12 mouse cellular contexts compared by ENCODE assay signal in the genomic region with DNA sequence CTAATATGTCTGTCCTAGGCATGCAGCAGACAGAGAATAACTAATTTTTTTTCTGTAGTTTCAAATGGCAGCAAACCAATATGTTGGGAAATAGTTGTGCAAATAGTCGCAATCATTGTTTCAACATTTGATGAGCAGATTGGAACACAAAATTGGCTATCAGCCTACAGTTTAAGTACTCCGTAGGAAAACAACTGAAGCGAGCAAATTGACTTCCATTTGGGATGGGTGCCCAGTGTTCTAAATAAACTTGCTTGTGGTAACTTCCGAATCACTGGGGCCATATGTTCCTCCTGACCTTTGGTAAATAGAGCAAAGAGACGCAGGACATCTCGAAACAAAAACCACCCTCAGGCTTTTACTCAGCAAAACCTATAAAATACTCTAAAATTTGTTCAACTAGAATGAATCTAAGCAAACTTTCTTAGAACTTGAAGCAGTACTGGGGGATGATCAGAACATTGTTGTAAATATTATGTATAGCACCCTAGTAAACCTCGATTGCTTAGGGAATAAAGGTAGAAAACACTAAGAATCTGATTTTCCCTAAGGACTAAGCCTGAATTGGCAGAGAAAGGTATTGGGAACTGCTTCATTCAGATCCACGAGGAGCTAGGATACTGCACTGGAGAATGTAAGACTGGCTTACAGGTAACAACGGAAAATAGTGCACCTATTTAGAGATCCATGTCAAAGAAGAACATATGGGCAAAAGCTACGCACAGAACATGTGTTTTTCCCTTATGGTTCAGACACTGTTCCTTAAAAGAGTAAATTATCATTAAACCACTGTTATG.
A peak's percentile ranks its signal among the peaks of the same experiment; 100 is the strongest.
DNase-seq lines count a peak whose midpoint lies in the region; ATAC-seq and TF ChIP-seq lines count a peak whose summit lies in the region.
"Had no signal": no experiment of that assay in that cellular context is flagged by ENCODE, and none has a peak within 500 bp of the region (broad histone marks: within the 10 kb centered on the region; RNA-seq: fewer than 3 reads in every experiment).

No protein-coding gene starts in this region.

- TF ChIP-seq POLR2A in liver, adult 2 months (IDR thresholded peaks at IDR 0.05; ENCODE audit: extremely low read depth, insufficient read depth, low read length): no peak
- no peak for TF ChIP-seq POLR2A in brain, embryonic 14.5 days (IDR thresholded peaks at IDR 0.05; ENCODE audit: borderline replicate concordance, extremely low read depth, insufficient read depth, insufficient read length, poor library complexity, severe bottlenecking)

- no peak overlapping the region for H3K4me2 ChIP-seq in liver, embryonic 12.5 days
- H3K4me2 ChIP-seq: heart, embryonic 12.5 days; hindbrain, embryonic 15.5 days; limb, embryonic 13.5 days had no signal

- no peaks in the 10 kb centered on the region for H3K79me2 ChIP-seq in liver, adult 2 months (ENCODE audit: control insufficient read depth, insufficient read depth, low read length)

- no peak overlapping the region for H3K4me3 ChIP-seq in liver, adult 2 months (ENCODE audit: insufficient read depth, low read depth, low read length)
- H3K4me3 ChIP-seq in liver, embryonic 12.5 days: no peak overlapping the region
- H3K4me3 ChIP-seq: erythroblast, embryonic 14.5 days; heart, embryonic 12.5 days; hindbrain, embryonic 15.5 days; limb, embryonic 13.5 days had no signal

- H3K9ac ChIP-seq in liver, adult 2 months (ENCODE audit: low read depth, low read length): no peak overlapping the region
- H3K9ac ChIP-seq in liver, embryonic 12.5 days: no peak overlapping the region
- H3K9ac ChIP-seq: heart, embryonic 12.5 days; hindbrain, embryonic 15.5 days; limb, embryonic 13.5 days had no signal

- H3K27ac ChIP-seq in liver, adult 2 months (replicated peaks; ENCODE audit: insufficient read depth, low read depth, low read length): no peak overlapping the region
- no peak overlapping the region for H3K27ac ChIP-seq in liver, embryonic 12.5 days
- H3K27ac ChIP-seq: hindbrain, embryonic 15.5 days; limb, embryonic 13.5 days had no signal

- no peak for TF ChIP-seq CTCF in liver, adult 2 months (IDR thresholded peaks at IDR 0.05; ENCODE audit: low read depth, low read length)
- TF ChIP-seq CTCF in brain, embryonic 14.5 days (IDR thresholded peaks at IDR 0.05; ENCODE audit: borderline replicate concordance, extremely low read depth, insufficient read depth, insufficient read length): no peak

- H3K36me3 ChIP-seq in liver, adult 2 months (ENCODE audit: control insufficient read depth, insufficient read depth, low read length): no peaks in the 10 kb centered on the region
- no peaks in the 10 kb centered on the region for H3K36me3 ChIP-seq in liver, embryonic 12.5 days
- H3K36me3 ChIP-seq: heart, embryonic 12.5 days; hindbrain, embryonic 15.5 days; limb, embryonic 13.5 days had no signal

- peaks cover 5% of the 10 kb centered on the region; the same call in 1 of the 2 replicates for H3K27me3 ChIP-seq in liver, adult 2 months (ENCODE audit: control insufficient read depth, insufficient read depth, low read length)
- H3K27me3 ChIP-seq in liver, embryonic 12.5 days (replicated peaks): no peaks in the 10 kb centered on the region
- H3K27me3 ChIP-seq: heart, embryonic 12.5 days; hindbrain, embryonic 15.5 days; limb, embryonic 13.5 days had no signal

- WGBS in liver, adult 2 months: 40% methylated on average over 10 of the region's 10 CpGs
- 62% methylated on average over 10 of the region's 10 CpGs for whole genome bisulfite sequencing in liver, embryonic 12.5 days (ENCODE audit: insufficient replicate concordance)

- ATAC-seq in liver, embryonic 12.5 days: no peak

- no peaks in the 10 kb centered on the region for H3K4me1 ChIP-seq in liver, adult 2 months (ENCODE audit: control insufficient read depth, insufficient read depth, low read length)
- H3K4me1 ChIP-seq in liver, embryonic 12.5 days: no peaks in the 10 kb centered on the region
- H3K4me1 ChIP-seq: heart, embryonic 12.5 days; hindbrain, embryonic 15.5 days; limb, embryonic 13.5 days had no signal

- no peaks in the 10 kb centered on the region for H3K9me3 ChIP-seq in liver, embryonic 12.5 days (replicated peaks)
- H3K9me3 ChIP-seq: heart, embryonic 12.5 days; hindbrain, embryonic 15.5 days; limb, embryonic 13.5 days had no signal

- peak; percentile 98 for DNase-seq in liver, adult 2 months (ENCODE audit: extremely low read depth, low read depth, low spot score)
- peak; percentile 42 for DNase-seq in brain, embryonic 14.5 days (ENCODE audit: low read depth)
- DNase-seq in cerebellum, postnatal 25 days: peak; percentile 77 to 88
- DNase-seq in lung, postnatal 25 days (ENCODE audit: low spot score): peak; percentile 8
- no peak for DNase-seq in right cerebral cortex, adult 2 months (ENCODE audit: low spot score in 2 of 2)
- DNase-seq in right cerebral cortex, postnatal 14 days: no peak
- DNase-seq: thymus, adult 2 months had no signal

Comparison
In these comparisons a context has a peak if more than half of its experiments do, and no peak if none do; other contexts are left out.
1. DNase-seq: peak in liver, adult 2 months (single experiment), brain, embryonic 14.5 days (single experiment), cerebellum, postnatal 25 days (2 of 2) and lung, postnatal 25 days (single experiment); none in right cerebral cortex, adult 2 months (0 of 2) and right cerebral cortex, postnatal 14 days (single experiment).